Mouse (Mus musculus) heart, postnatal 0 days (tissue): ENCODE data around the gene Col28a1.

ENCODE experiments used
- CTCF ChIP-seq: IDR thresholded peaks from 2 replicates; pipeline ENCODE4 v1.5.1; 2016; ENCODE audit warnings: antibody characterized with exemption, control low read depth, low read depth
- EP300 ChIP-seq: IDR thresholded peaks from 2 replicates; pipeline ENCODE4 v1.6.1; 2016; ENCODE audit warnings: antibody characterized with exemption, low read depth

DNA sequence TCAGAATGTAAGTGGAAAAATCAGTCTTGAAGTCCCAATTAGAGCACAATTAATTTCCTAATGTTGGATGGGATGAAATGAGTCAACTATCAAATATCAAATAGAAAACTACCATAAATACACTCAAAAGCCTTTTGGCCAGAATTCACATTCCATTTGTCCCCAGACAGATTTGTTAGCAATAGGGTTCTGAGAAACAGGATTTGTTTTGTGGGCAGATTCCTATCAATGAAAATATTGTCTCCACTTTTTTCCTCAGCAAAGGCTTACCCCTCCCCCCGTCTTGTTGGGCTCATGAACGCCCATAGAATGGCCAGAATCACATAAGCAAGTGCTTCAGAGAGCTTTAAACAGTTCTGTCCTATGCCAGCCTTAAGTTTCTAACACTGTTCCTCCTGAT is 32.4 kb downstream of the Col28a1 start:
- TF ChIP-seq CTCF = no peak
- TF ChIP-seq EP300 = no peak
